Mouse (Mus musculus): ENCODE measurements around the gene Adat3.
"Not testable (repeated sequence)": the region's sequence is repeated elsewhere in the genome, so short reads cannot be mapped to it uniquely, and the experiment has no call there.

Adat3 gene

GRCm38 (mm10) chr10:80610116-80610785 is 7.6 kb downstream of the Adat3 start:
- no peak for DNase-seq (ENCODE audit: low spot score in 2 of 2)

- peak in 1 of 2 experiments; percentile 48 for DNase-seq (ENCODE audit: low spot score in 2 of 2)
These were observed 8.3 kb downstream of the Adat3 start for GRCm38 (mm10) chr10:80611024-80611423.

GRCm38 (mm10) chr10:80611905-80612304 is 9.2 kb downstream of the Adat3 start:
- no peak for DNase-seq (ENCODE audit: low spot score in 2 of 2)

- DNase-seq (ENCODE audit: low spot score in 2 of 2): no peak
These were observed 11.1 kb downstream of the Adat3 start for GRCm38 (mm10) chr10:80613821-80614220.

GRCm38 (mm10) chr10:80614351-80614750 is 11.7 kb downstream of the Adat3 start:
- DNase-seq (ENCODE audit: low spot score in 2 of 2): no peak

GRCm38 (mm10) chr10:80618181-80618580 is 15.5 kb downstream of the Adat3 start:
- DNase-seq (ENCODE audit: low spot score in 2 of 2): no peak

- DNase-seq (ENCODE audit: low spot score in 2 of 2): no peak
These were observed 17.0 kb downstream of the Adat3 start for GRCm38 (mm10) chr10:80619465-80620244.

GRCm38 (mm10) chr10:80620365-80620764 is 17.7 kb downstream of the Adat3 start:
- no peak for DNase-seq (ENCODE audit: low spot score in 2 of 2)

GRCm38 (mm10) chr10:80620796-80621689 is 18.4 kb downstream of the Adat3 start:
- no peak for DNase-seq (ENCODE audit: low spot score in 2 of 2)

GRCm38 (mm10) chr10:80621690-80621939 is 18.9 kb downstream of the Adat3 start:
- no peak for DNase-seq (ENCODE audit: low spot score in 2 of 2)

GRCm38 (mm10) chr10:80621940-80622660 is 19.4 kb downstream of the Adat3 start:
- DNase-seq (ENCODE audit: low spot score in 2 of 2): peak; percentile 97 to 99

GRCm38 (mm10) chr10:80622661-80623456 is 20.2 kb downstream of the Adat3 start, which contains the start of gene Csnk1g2:
Gene Csnk1g2 (plus strand): TSS chr10:80622838.
- no peak for DNase-seq (ENCODE audit: low spot score in 2 of 2)

GRCm38 (mm10) chr10:80623457-80624191 is 20.9 kb downstream of the Adat3 start:
- DNase-seq (ENCODE audit: low spot score in 2 of 2): peak in 1 of 2 experiments; percentile 43

- no peak for DNase-seq (ENCODE audit: low spot score in 2 of 2)
These were observed 23.1 kb downstream of the Adat3 start for GRCm38 (mm10) chr10:80625764-80626163.

GRCm38 (mm10) chr10:80627685-80628084 is 25.0 kb downstream of the Adat3 start:
- no peak for DNase-seq (ENCODE audit: low spot score in 2 of 2)

- DNase-seq (ENCODE audit: low spot score in 2 of 2): no peak
These were observed 26.2 kb downstream of the Adat3 start for GRCm38 (mm10) chr10:80628925-80629324.

- no peak for DNase-seq (ENCODE audit: low spot score in 2 of 2)
These were observed 32.7 kb downstream of the Adat3 start for GRCm38 (mm10) chr10:80635345-80635744.

GRCm38 (mm10) chr10:80646936-80647335 is 44.3 kb downstream of the Adat3 start:
- no peak for DNase-seq (ENCODE audit: low spot score in 2 of 2)

- not testable (repeated sequence) for DNase-seq (ENCODE audit: low spot score in 2 of 2)
These were observed 47.2 kb downstream of the Adat3 start for GRCm38 (mm10) chr10:80649910-80650309.

- no peak for DNase-seq (ENCODE audit: low spot score in 2 of 2)
These were observed 47.7 kb downstream of the Adat3 start for GRCm38 (mm10) chr10:80650392-80650791.

Measured in cerebellum, postnatal 4 days (tissue).